Mouse (Mus musculus) limb, embryonic 14.5 days (tissue): ENCODE data around the gene Stap1. TPM values are rescaled to one million over a fixed set of nuclear protein-coding genes. Genes with fewer than 3 reads are reported as not detected.

ENCODE experiments used
- ATAC-seq: fragments of 200-750 bp; cut with Nextera tagmentation; 2 replicates; pipeline ENCODE4 v1.8.0; 2017; ENCODE audit warnings: low read depth, moderate number of reproducible peaks, moderate TSS enrichment; ENCODE audit not compliant: low FRiP score
- DNase-seq: peaks from one replicate; pipeline ENCODE4 v3.0.0-alpha.2; 2015; ENCODE audit warnings: low spot score
- H3K27ac ChIP-seq: fragments of 300-500 bp; sonication (generic); replicated peaks from 2 replicates; pipeline ENCODE4 v1.5.1; 2014; ENCODE audit warnings: low read depth, mild to moderate bottlenecking, low read length, moderate library complexity, mixed read lengths
- H3K27me3 ChIP-seq: fragments of 300-500 bp; sonication (generic); 2 replicates; pipeline ENCODE4 v1.6.1; 2014; ENCODE audit warnings: low read length, mixed read lengths; ENCODE audit not compliant: control insufficient read depth, insufficient read depth
- H3K36me3 ChIP-seq: fragments of 300-500 bp; sonication (generic); 2 replicates; pipeline ENCODE4 v1.6.1; 2014; ENCODE audit warnings: mild to moderate bottlenecking, low read length, moderate library complexity, mixed read lengths; ENCODE audit not compliant: control insufficient read depth, insufficient read depth
- H3K4me1 ChIP-seq: fragments of 300-500 bp; sonication (generic); 2 replicates; pipeline ENCODE4 v1.6.1; 2014; ENCODE audit warnings: antibody characterized with exemption, low read length, mixed read lengths; ENCODE audit not compliant: control insufficient read depth, insufficient read depth
- H3K4me2 ChIP-seq: fragments of 300-500 bp; sonication (generic); replicated peaks from 2 replicates; pipeline ENCODE4 v1.6.1; 2014; ENCODE audit warnings: low read depth, mild to moderate bottlenecking, low read length, moderate library complexity; ENCODE audit not compliant: severe bottlenecking
- H3K4me3 ChIP-seq: fragments of 300-500 bp; sonication (generic); replicated peaks from 2 replicates; pipeline ENCODE4 v1.5.1; 2014; ENCODE audit warnings: low read length
- H3K9ac ChIP-seq: fragments of 300-500 bp; sonication (generic); 2 replicates; pipeline ENCODE4 v1.6.1; 2014; ENCODE audit warnings: mild to moderate bottlenecking, low read depth, low read length, moderate library complexity; ENCODE audit not compliant: severe bottlenecking
- H3K9me3 ChIP-seq: fragments of 300-500 bp; sonication (generic); 2 replicates; pipeline ENCODE4 v1.6.1; 2016; ENCODE audit warnings: low read length; ENCODE audit not compliant: control insufficient read depth
- POLR2A ChIP-seq: fragments of 200-500 bp; IDR thresholded peaks from 2 replicates; pipeline ENCODE4 v1.8.0; 2012; ENCODE audit warnings: inconsistent platforms, mild to moderate bottlenecking, moderate library complexity, borderline replicate concordance; ENCODE audit not compliant: insufficient read depth, insufficient read length; ENCODE audit errors: extremely low read depth
- WGBS: fragments of 180-500 bp; shearing (Covaris S2); extraction: QIAGEN DNeasy Blood & Tissue Kit; methylation state at CpG from one replicate; pipeline ENCODE4 v1.1.7; 2014; 5-methylcytosine and 5-hydroxymethylcytosine counted together
- polyA plus RNA-seq, 2 experiments: library from polyadenylated mRNA; depleted of rRNA in 1 of 2; stranded (reverse) in 1 of 2; unstranded in 1 of 2; fragments of >200 nt; fragmentation: Nextera tagmentation in 1 of 2; extraction: Ambion mirVana in 1 of 2; gene quantifications; 2 replicates each; pipeline versions ENCODE4 v1.2.1 to v1.2.3; 2012 to 2014

Stap1 gene
- polyA plus RNA-seq, 2 experiments, result 0.36 to 0.52 TPM

DNA sequence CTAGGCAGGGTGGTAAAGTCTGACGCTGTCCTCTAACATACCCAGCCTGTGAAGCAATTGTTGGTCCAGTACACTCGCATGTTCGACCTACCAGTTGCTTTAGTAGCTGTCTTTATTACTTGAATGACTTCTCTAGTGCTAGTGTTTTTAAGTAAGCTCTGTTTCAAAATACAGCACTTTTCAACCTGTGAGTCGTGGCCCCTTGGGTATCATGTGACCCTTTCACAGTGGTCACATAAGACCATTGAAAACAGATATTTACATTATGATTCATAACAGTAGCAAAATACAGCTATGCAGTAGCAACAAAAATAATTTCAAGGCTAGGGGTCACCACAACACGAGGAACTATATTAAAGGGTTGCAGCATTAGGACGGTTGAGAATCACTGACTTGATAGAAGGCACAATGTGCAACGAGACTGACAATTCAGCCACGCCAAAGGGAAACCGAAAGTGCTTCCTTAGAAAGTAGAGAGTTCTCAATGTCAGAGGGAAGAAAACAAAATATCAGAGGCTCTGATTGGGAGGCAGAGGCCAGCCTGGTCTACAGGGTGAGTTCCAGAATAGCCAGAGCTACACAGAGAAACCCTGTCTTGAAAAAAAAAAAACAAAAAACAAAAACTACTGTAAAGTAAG, 47.0 kb downstream of the Stap1 start:
- Histone ChIP-seq H3K4me1 (no peaks in the 10 kb centered on the region), H3K4me2 (no peak overlapping the region), H3K9me3 (no peaks in the 10 kb centered on the region), H3K36me3 (peaks cover 40% of the 10 kb centered on the region), H3K27ac (no peak overlapping the region), H3K4me3 (no peak overlapping the region), H3K9ac (no peak overlapping the region), H3K27me3 (no peaks in the 10 kb centered on the region)
- DNase-seq (no peak), ATAC-seq (no peak)
- 89% methylated on average over 9 of the region's 9 CpGs for WGBS
- TF ChIP-seq POLR2A, result no peak

DNA sequence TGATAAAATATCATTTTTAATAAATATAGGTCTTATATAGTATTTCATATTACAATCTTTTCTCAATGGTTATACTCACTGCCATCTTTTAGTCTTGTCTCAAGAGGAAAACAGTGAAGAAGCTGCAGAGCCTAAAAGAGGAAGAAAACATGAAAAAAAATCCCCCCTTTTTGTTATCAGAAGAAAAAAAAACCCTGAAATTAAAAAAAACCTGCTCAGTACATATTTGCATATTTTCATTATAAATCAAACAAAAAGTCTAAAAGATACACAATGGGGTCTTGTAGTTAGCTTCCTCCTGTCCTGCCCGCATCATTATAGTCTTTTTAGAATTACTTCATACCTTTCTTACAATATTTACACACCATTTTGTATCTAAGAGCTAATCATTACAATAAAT, 57.2 kb downstream of the Stap1 start:
- Histone ChIP-seq H3K9ac (no peak overlapping the region), H3K36me3 (peaks cover 42% of the 10 kb centered on the region), H3K27me3 (no peaks in the 10 kb centered on the region), H3K4me3 (no peak overlapping the region), H3K4me1 (no peaks in the 10 kb centered on the region), H3K9me3 (no peaks in the 10 kb centered on the region), H3K4me2 (no peak overlapping the region), H3K27ac (no peak overlapping the region)
- no peak for DNase-seq
- 95% methylated on average over 1 of the region's 1 CpGs for WGBS
- TF ChIP-seq POLR2A, result no peak
- ATAC-seq, result no peak

DNA sequence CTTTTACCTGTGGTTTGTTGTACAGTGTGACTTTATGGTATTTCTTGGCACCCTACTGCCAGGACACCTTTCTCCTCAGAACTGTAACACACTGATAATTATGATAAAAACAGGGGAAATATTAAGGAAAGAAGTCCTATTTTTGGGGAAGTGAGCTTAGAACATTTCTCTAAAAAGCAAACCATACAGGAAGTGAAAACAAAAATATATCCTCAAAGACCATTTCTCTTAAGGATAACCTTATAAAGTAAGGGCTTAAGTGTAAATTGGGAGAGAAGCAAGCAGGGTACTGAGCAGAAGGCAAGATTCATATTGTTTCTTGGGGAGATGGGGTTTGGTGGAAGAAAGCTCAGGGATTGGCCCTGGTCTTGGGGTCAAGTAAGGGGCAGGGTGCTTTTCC, 58.3 kb downstream of the Stap1 start:
- no peak for ATAC-seq
- Histone ChIP-seq H3K4me1 (no peaks in the 10 kb centered on the region), H3K9me3 (no peaks in the 10 kb centered on the region), H3K27ac (no peak overlapping the region), H3K9ac (no peak overlapping the region), H3K4me3 (no peak overlapping the region), H3K36me3 (peaks cover 45% of the 10 kb centered on the region), H3K4me2 (no peak overlapping the region), H3K27me3 (no peaks in the 10 kb centered on the region)
- no peak for TF ChIP-seq POLR2A
- no peak for DNase-seq

Other genes with a start within 250 kb of the Stap1 start
- gene Cenpc1, start 6.2 kb upstream of the Stap1 start, polyA plus RNA-seq (2012; rRNA removed), result 12.8 and 18.9 TPM in 2 replicates
- gene Cenpc1, start 6.2 kb upstream of the Stap1 start, polyA plus RNA-seq (2014; fragmentation: Nextera tagmentation; extraction: Ambion mirVana), result 26.4 and 29.2 TPM in 2 replicates
- 9.9 and 10.4 TPM in 2 replicates for gene Uba6, start 101.1 kb downstream of the Stap1 start, polyA plus RNA-seq (2012; rRNA removed)
- 17.8 and 19.4 TPM in 2 replicates for gene Uba6, start 101.1 kb downstream of the Stap1 start, polyA plus RNA-seq (2014; fragmentation: Nextera tagmentation; extraction: Ambion mirVana)
- gene Gnrhr, start 126.2 kb downstream of the Stap1 start, polyA plus RNA-seq (2012; rRNA removed), result not detected in 2 replicates
- not detected in 2 replicates for gene Gnrhr, start 126.2 kb downstream of the Stap1 start, polyA plus RNA-seq (2014; fragmentation: Nextera tagmentation; extraction: Ambion mirVana)
- not detected in 2 replicates for gene Tmprss11c, start 217.6 kb downstream of the Stap1 start, polyA plus RNA-seq (2012; rRNA removed)
- gene Tmprss11c, start 217.6 kb downstream of the Stap1 start, polyA plus RNA-seq (2014; fragmentation: Nextera tagmentation; extraction: Ambion mirVana), result not detected in 2 replicates